Mouse (Mus musculus) CH12.LX (cell line): ENCODE measurements around the gene Olfml3. TPM values are rescaled to one million over a fixed set of nuclear protein-coding genes. Genes with fewer than 3 reads are reported as not detected.

Experiments used
- DNase-seq: peaks from one replicate; pipeline ENCODE4 v3.0.0-alpha.2; 2013; ENCODE audit errors: extremely low read depth
- H3K27ac ChIP-seq: 2 replicates; pipeline ENCODE4 v1.5.1; 2012; ENCODE audit warnings: low read depth, mild to moderate bottlenecking, control low read depth, moderate library complexity; ENCODE audit not compliant: insufficient read depth
- H3K27me3 ChIP-seq: replicated peaks from 2 replicates; pipeline ENCODE3; 2012; ENCODE audit warnings: inconsistent platforms
- H3K36me3 ChIP-seq, 2 experiments: replicated peaks in 1 of 2; 2 replicates each; pipeline versions ENCODE3 to v1.6.1; 2012; ENCODE audit warnings: inconsistent platforms in 1 of 2, low read length in 1 of 2, mild to moderate bottlenecking in 1 of 2, mixed read lengths in 1 of 2, moderate library complexity in 1 of 2; ENCODE audit not compliant: control insufficient read depth in 1 of 2, insufficient read depth in 1 of 2
- H3K4me1 ChIP-seq, 2 experiments: 2 replicates each; pipeline ENCODE4 v1.6.1; 2012; ENCODE audit warnings: inconsistent platforms in 1 of 2, moderate library complexity in 1 of 2; ENCODE audit not compliant: insufficient read depth in 2 of 2, control insufficient read depth in 1 of 2
- H3K4me2 ChIP-seq: 2 replicates; pipeline ENCODE4 v1.6.1; 2012; ENCODE audit warnings: low read depth, mild to moderate bottlenecking, control low read depth; ENCODE audit not compliant: poor library complexity, insufficient read depth, severe bottlenecking
- H3K4me3 ChIP-seq, 3 experiments: fragments of 150-350 bp in 1 of 3; sonication (generic) in 1 of 3; replicated peaks in 1 of 3; 2 replicates each; pipeline versions ENCODE3 to v1.5.1; 2011 to 2012; ENCODE audit warnings: low read depth in 2 of 3, low read length in 2 of 3, mild to moderate bottlenecking in 2 of 3, moderate library complexity in 2 of 3, control low read depth in 1 of 3, improper control_type of control experiment in 1 of 3, inconsistent platforms in 1 of 3, mixed read lengths in 1 of 3; ENCODE audit not compliant: poor library complexity in 1 of 3
- H3K79me2 ChIP-seq: replicated peaks from 2 replicates; pipeline ENCODE4 v1.6.1; 2012; ENCODE audit warnings: mild to moderate bottlenecking, moderate library complexity; ENCODE audit not compliant: control insufficient read depth, poor library complexity, insufficient read depth, severe bottlenecking; ENCODE audit errors: extremely low read depth
- H3K9ac ChIP-seq: 2 replicates; pipeline ENCODE4 v1.6.1; 2012; ENCODE audit warnings: low read depth, mild to moderate bottlenecking, control low read depth, moderate library complexity; ENCODE audit not compliant: insufficient read depth
- H3K9me3 ChIP-seq: replicated peaks from 2 replicates; pipeline ENCODE3; 2012; ENCODE audit warnings: low read length, inconsistent platforms, mixed read lengths
- CHD1 ChIP-seq: IDR thresholded peaks from 2 replicates; pipeline ENCODE4 v1.6.1; 2012; ENCODE audit warnings: low read depth, low read length, improper control_type of control experiment, inconsistent platforms
- CHD2 ChIP-seq: IDR thresholded peaks from 2 replicates; pipeline ENCODE4 v1.6.1; 2011; ENCODE audit warnings: low read length, improper control_type of control experiment
- CTCF ChIP-seq, 2 experiments: IDR thresholded peaks in 1 of 2; conservative IDR thresholded peaks in 1 of 2; 2 replicates each; pipeline ENCODE4 v1.5.1; 2011 to 2012; ENCODE audit warnings: low read depth in 2 of 2, low read length in 2 of 2, improper control_type of control experiment in 1 of 2, inconsistent platforms in 1 of 2, mild to moderate bottlenecking in 1 of 2, moderate library complexity in 1 of 2
- ELF1 ChIP-seq: IDR thresholded peaks from 2 replicates; pipeline ENCODE4 v1.6.1; 2014; ENCODE audit warnings: low read depth, mild to moderate bottlenecking, inconsistent platforms, low read length, improper control_type of control experiment
- EP300 ChIP-seq: IDR thresholded peaks from 2 replicates; pipeline ENCODE4 v1.6.1; 2011; ENCODE audit warnings: low read length, improper control_type of control experiment
- JUN ChIP-seq: IDR thresholded peaks from 2 replicates; pipeline ENCODE4 v1.6.1; 2011; ENCODE audit warnings: low read depth, mild to moderate bottlenecking, low read length, improper control_type of control experiment, moderate library complexity; ENCODE audit not compliant: insufficient read depth
- MXI1 ChIP-seq: IDR thresholded peaks from 2 replicates; pipeline ENCODE4 v1.6.1; 2011; ENCODE audit warnings: mild to moderate bottlenecking, low read depth, low read length, improper control_type of control experiment
- NELFE ChIP-seq: IDR thresholded peaks from 2 replicates; pipeline ENCODE4 v1.6.1; 2011; ENCODE audit warnings: low read depth, low read length, improper control_type of control experiment
- NRF1 ChIP-seq: IDR thresholded peaks from 2 replicates; pipeline ENCODE4 v1.6.1; 2014; ENCODE audit warnings: low read depth, mild to moderate bottlenecking, inconsistent platforms, low read length, improper control_type of control experiment, moderate library complexity
- SIN3A ChIP-seq: IDR thresholded peaks from 2 replicates; pipeline ENCODE4 v1.6.1; 2012; ENCODE audit warnings: low read length, improper control_type of control experiment, inconsistent platforms
- dilution Hi-C: fragments of 300-500 bp; cut with MboI; formaldehyde crosslinking; loops from 2 replicates; pipeline ENCODE4 v1.14.3; 2020; ENCODE audit warnings: low sequenced_read_pairs; ENCODE audit not compliant: extremely low pct_unique_long_range_greater_than_20kb, extremely low pct_ligation_motif_present
- in situ Hi-C: fragments of 300-500 bp; cut with MboI; formaldehyde crosslinking; loops from 3 replicates; pipeline ENCODE4 v1.14.3; 2019; ENCODE audit warnings: low sequenced_read_pairs, low pct_ligation_motif_present, low pct_unique_long_range_greater_than_20kb, mixed read lengths
- polyA plus RNA-seq: library from polyadenylated mRNA; unstranded; fragments of >175 nt; gene quantifications from 2 replicates; pipeline ENCODE4 v1.2.1, GENCODE M21; 2012; ENCODE audit warnings: low read depth; ENCODE audit not compliant: insufficient read length
- total RNA-seq, 2 experiments: library from RNA; depleted of rRNA; stranded (reverse); fragments of 300-350 nt in 1 of 2; fragments of >200 nt in 1 of 2; gene quantifications; 2 replicates each; pipeline ENCODE4 v1.2.3; 2012 to 2014

Gene Olfml3
- total and polyA plus RNA-seq, 3 experiments, result 14.0 to 33.3 (median 19.7) TPM

DNA sequence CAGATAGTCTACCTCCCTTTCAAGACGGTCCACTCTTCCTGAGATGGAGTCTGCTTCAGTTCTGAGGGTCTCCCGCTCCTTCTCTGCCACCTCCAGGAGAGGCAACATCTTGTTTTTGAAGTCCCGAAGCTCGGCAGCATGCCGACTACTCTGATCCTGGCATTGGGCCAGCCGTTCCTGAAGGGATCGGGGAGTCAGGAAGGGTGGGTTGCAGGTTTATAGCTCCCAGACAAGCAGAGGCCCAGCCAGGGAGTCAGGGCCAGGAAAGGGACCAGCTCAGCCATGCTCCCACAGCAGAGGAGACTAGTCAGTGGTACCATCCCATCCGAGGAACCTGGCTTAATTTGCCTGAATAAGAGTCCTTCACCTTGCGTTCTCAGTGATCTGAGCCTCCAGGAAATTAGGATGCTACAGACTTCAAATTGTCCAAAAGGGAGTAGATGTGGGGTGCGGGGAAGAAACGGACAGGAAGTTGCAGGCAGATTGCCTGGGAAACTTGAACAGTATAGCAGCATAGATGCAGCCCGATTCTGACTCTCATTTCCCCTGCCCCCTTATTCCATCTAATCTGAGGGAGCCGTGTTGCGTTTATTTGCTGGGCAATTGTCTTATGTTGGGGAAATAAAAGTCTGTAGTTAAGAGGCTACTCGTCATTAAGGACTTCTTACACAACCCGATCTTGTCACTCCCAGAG lies 593 bp downstream of the Olfml3 start:
- dilution Hi-C loops (no loop called here), in situ Hi-C loops (loop anchor here (5.0 to 10.0 kb wide), 2 partner anchors 45 to 302 kb away; no protein-coding TSS in a partner anchor)
- H3K9ac ChIP-seq, result peak overlapping the region; percentile 56
- H3K4me3 ChIP-seq, result peak overlapping the region; percentile 55 to 62 (median 61)
- H3K79me2 ChIP-seq, result peaks cover 6% of the 10 kb centered on the region; the same call in 1 of the 2 replicates
- H3K36me3 ChIP-seq, result peaks cover 4 to 22% of the 10 kb centered on the region in 2 experiments
- H3K4me2 ChIP-seq, result peak overlapping the region; percentile 74
- peaks cover 37 to 81% of the 10 kb centered on the region in 2 experiments for H3K4me1 ChIP-seq
- peak overlapping the region; percentile 78 for H3K27ac ChIP-seq
- no peak for DNase-seq
- no peaks in the 10 kb centered on the region for H3K9me3 ChIP-seq
- TF ChIP-seq SIN3A, result peak; percentile 65
- TF ChIP-seq ELF1, result peak; percentile 31; the same call in 1 of the 2 replicates
- TF ChIP-seq CHD1, result peak; percentile 10; the same call in 1 of the 2 replicates
- TF ChIP-seq EP300, result no peak
- TF ChIP-seq NRF1, result 0 out of 2 replicates have a peak, but pooled peaks have one; percentile 6
- TF ChIP-seq, all 38 proteins: peak for 4
- no peaks in the 10 kb centered on the region for H3K27me3 ChIP-seq

DNA sequence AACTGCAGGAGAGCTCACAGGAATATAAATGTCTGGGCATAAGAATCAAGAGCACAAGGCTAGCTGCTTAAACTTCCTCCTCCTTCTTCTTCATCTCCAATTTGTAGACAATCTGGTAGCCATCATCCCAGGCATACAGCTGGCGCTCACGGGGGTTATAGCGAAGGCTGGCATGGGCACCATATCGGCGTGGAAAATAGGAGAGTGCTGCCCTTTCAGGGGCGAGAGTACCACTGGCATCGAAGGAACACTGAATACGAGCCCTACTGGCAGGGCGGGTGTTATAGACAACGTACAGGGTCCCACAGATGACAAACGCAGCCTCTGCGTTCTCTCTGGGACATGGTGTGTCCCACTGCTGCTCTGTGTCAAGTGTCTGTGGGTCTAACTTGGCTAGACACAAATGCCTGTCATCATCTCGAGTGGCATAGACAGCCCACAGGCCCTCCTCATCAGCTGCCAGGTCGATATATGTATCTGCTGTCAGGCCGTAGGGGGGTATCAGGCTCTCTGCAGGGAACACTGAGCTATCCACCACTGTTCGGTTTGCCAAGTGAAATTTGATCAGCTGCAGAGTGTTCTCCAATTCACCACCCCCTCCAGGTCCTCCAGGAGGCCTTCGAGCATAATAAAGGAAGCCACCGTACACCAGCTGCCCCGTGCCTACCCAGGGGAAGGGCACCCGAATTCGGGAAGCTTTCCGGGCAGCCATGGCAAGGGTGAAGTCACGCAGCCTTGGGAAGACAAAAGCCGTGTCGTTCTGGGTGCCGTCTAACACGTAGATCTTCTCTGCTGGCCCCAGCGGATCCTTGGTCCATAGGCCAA lies 1.8 kb downstream of the Olfml3 start:
- H3K4me2 ChIP-seq, result peak overlapping the region; percentile 74
- no peaks in the 10 kb centered on the region for H3K27me3 ChIP-seq
- in situ Hi-C loops (loop anchor here (5.0 to 10.0 kb wide), 2 partner anchors 44 to 301 kb away; no protein-coding TSS in a partner anchor), dilution Hi-C loops (no loop called here)
- peak overlapping the region; percentile 56 for H3K9ac ChIP-seq
- H3K4me1 ChIP-seq, result peaks cover 31 to 82% of the 10 kb centered on the region in 2 experiments
- peaks cover 6% of the 10 kb centered on the region; the same call in 1 of the 2 replicates for H3K79me2 ChIP-seq
- H3K27ac ChIP-seq, result peak overlapping the region; percentile 78
- TF ChIP-seq NELFE, result no peak
- TF ChIP-seq SIN3A, result no peak
- 0 out of 2 replicates have a peak, but pooled peaks have one; percentile 1 for TF ChIP-seq MXI1
- TF ChIP-seq CTCF (conservative IDR thresholded peaks at IDR 0.05 in 1 of 2, IDR thresholded peaks at IDR 0.05 in 1 of 2; ENCODE audit: low read depth in 2 of 2, low read length in 2 of 2), result no peak
- TF ChIP-seq EP300, result no peak
- TF ChIP-seq CHD2, result no peak
- no peak for TF ChIP-seq JUN
- H3K36me3 ChIP-seq, result peaks cover 0 to 15% of the 10 kb centered on the region in 2 experiments
- peak overlapping the region; percentile 55 to 62 (median 61) for H3K4me3 ChIP-seq
- DNase-seq, result no peak
- H3K9me3 ChIP-seq, result no peaks in the 10 kb centered on the region
